Mouse (Mus musculus): ENCODE measurements at regions not wholly inside any gene's neighbourhood (a gene's known extent, or its start where the extent isn't known, plus 50 kb on each side); places are given as distances from the start of the nearest gene placed in this dataset.

DNA sequence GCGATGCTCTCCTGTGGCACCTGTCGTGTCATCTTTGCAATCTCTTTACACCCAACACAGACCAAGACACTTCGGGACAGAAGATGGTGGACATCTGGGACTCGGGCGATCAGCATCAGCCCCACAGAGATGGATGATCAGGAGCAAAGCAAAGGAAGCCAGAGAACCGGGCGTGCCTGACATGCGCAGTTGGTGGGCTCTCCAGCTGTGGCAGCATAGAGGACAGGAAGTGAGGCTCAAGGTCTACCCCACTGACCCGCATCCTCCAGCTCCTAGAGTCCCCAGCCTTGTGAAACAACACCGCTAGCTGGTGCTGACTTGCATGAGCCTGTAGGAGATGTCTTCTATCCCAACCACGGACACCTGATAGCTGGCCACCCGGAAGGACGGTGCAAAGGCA is 312.9 kb upstream of the Prox1 start:
- H3K27me3 ChIP-seq (ENCODE audit: control insufficient read depth): no peaks in the 10 kb centered on the region
- H3K4me1 ChIP-seq (ENCODE audit: control insufficient read depth): no peaks in the 10 kb centered on the region
- peaks cover 12% of the 10 kb centered on the region for H3K9me3 ChIP-seq (ENCODE audit: control insufficient read depth, low read length)
- H3K4me3 ChIP-seq (replicated peaks): no peak overlapping the region
- no peaks in the 10 kb centered on the region for H3K36me3 ChIP-seq (ENCODE audit: control insufficient read depth)
- TF ChIP-seq GATA1 (IDR thresholded peaks at IDR 0.05; ENCODE audit: low read length): no peak
- TF ChIP-seq TAL1 (IDR thresholded peaks at IDR 0.05; ENCODE audit: low read length): no peak

DNA sequence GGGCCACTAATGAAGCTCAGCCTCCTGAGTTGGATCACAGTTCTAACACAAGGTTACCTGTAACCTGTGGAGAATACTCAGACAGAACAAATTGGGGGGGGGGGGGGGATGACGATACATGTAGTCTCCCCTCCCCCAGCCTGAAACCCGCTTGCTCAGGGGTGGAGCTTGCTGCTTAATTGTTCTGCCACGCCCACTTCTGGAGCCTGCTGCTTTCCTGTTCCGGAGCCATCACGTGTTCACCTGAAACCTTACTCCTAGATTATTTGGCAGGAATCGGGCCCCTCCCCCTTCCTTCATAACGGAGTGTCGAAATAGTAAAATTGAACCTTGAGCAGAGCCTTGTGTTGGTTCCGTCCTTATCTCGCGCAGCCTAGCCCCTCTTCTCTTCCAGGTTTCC is 310.6 kb upstream of the Prox1 start:
- H3K27me3 ChIP-seq (ENCODE audit: control insufficient read depth): no peaks in the 10 kb centered on the region
- no peaks in the 10 kb centered on the region for H3K36me3 ChIP-seq (ENCODE audit: control insufficient read depth)
- no peak for TF ChIP-seq GATA1 (IDR thresholded peaks at IDR 0.05; ENCODE audit: low read length)
- TF ChIP-seq TAL1 (IDR thresholded peaks at IDR 0.05; ENCODE audit: low read length): no peak
- peaks cover 12% of the 10 kb centered on the region for H3K9me3 ChIP-seq (ENCODE audit: control insufficient read depth, low read length)
- no peak overlapping the region for H3K4me3 ChIP-seq (replicated peaks)
- H3K4me1 ChIP-seq (ENCODE audit: control insufficient read depth): no peaks in the 10 kb centered on the region

GRCm38 (mm10) chr1:190480601-190481000 is 310.1 kb upstream of the Prox1 start:
- Histone ChIP-seq H3K9me3 (ENCODE audit: control insufficient read depth, low read length) (peaks cover 12% of the 10 kb centered on the region), H3K36me3 (ENCODE audit: control insufficient read depth) (no peaks in the 10 kb centered on the region), H3K4me1 (ENCODE audit: control insufficient read depth) (no peaks in the 10 kb centered on the region), H3K4me3 (replicated peaks) (no peak overlapping the region), H3K27me3 (ENCODE audit: control insufficient read depth) (no peaks in the 10 kb centered on the region)
- TF ChIP-seq TAL1 (IDR thresholded peaks at IDR 0.05; ENCODE audit: low read length): no peak
- no peak for TF ChIP-seq GATA1 (IDR thresholded peaks at IDR 0.05; ENCODE audit: low read length)

DNA sequence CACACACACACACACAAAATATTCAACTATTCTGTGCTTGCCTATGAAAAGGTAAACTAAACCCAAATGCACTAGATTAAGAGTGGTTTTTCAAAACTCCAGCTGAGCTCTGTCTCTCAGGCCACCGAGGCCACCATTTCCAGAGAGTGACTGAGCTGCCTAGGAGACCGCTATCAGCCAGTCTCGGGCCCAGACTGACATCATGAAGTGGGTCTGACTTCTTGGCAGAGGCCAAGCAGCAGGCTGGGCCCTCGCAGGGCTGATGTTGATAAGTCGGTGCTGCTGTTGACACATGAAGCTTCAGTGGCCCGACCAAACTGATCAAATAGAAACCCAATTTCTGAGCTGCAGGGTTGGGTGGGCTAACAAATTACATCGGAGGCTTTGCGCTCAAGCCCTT is 302.2 kb upstream of the Prox1 start:
- Histone ChIP-seq H3K9me3 (ENCODE audit: control insufficient read depth, low read length) (peaks cover 7% of the 10 kb centered on the region), H3K4me3 (replicated peaks) (no peak overlapping the region), H3K4me1 (ENCODE audit: control insufficient read depth) (no peaks in the 10 kb centered on the region), H3K36me3 (ENCODE audit: control insufficient read depth) (no peaks in the 10 kb centered on the region), H3K27me3 (ENCODE audit: control insufficient read depth) (no peaks in the 10 kb centered on the region)
- TF ChIP-seq TAL1 (IDR thresholded peaks at IDR 0.05; ENCODE audit: low read length) (no peak), GATA1 (IDR thresholded peaks at IDR 0.05; ENCODE audit: low read length) (no peak)

- no peaks in the 10 kb centered on the region for H3K27me3 ChIP-seq (ENCODE audit: control insufficient read depth)
- H3K4me3 ChIP-seq (replicated peaks): no peak overlapping the region
- TF ChIP-seq GATA1 (IDR thresholded peaks at IDR 0.05; ENCODE audit: low read length) (no peak), TAL1 (IDR thresholded peaks at IDR 0.05; ENCODE audit: low read length) (no peak)
- peaks cover 7% of the 10 kb centered on the region for H3K9me3 ChIP-seq (ENCODE audit: control insufficient read depth, low read length)
- no peaks in the 10 kb centered on the region for H3K36me3 ChIP-seq (ENCODE audit: control insufficient read depth)
- H3K4me1 ChIP-seq (ENCODE audit: control insufficient read depth): no peaks in the 10 kb centered on the region
These were observed 299.8 kb upstream of the Prox1 start for GRCm38 (mm10) chr1:190470336-190470735.

DNA sequence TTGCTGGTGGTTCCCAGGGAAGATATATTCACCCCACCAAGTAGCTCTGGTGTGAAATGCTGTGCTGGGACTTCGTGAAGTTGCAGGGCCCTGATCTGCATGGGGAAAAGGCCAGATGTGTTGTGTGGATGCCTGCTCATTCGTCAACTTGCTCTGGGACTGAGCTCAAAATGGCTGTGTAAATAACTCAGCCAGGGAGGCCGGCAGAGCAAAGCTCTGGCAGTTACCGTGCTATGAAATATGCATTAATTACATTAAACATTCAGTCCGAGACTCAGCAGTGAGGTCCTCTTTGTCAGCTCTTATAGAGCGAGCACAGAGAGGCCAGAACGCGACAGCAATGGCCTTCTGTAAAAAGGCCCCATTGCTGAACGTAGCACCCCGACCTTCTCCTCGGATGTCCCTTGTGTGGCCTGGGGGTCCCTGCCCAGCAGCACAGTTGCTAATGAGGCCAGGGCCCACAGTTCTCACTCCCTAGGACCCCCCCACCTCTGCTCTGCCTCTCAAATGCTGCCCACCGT is 287.1 kb upstream of the Prox1 start:
- no peaks in the 10 kb centered on the region for H3K4me1 ChIP-seq (ENCODE audit: control insufficient read depth)
- no peaks in the 10 kb centered on the region for H3K9me3 ChIP-seq (ENCODE audit: control insufficient read depth, low read length)
- TF ChIP-seq TAL1 (IDR thresholded peaks at IDR 0.05; ENCODE audit: low read length) (no peak), GATA1 (IDR thresholded peaks at IDR 0.05; ENCODE audit: low read length) (no peak)
- no peaks in the 10 kb centered on the region for H3K36me3 ChIP-seq (ENCODE audit: control insufficient read depth)
- H3K4me3 ChIP-seq (replicated peaks): no peak overlapping the region
- no peaks in the 10 kb centered on the region for H3K27me3 ChIP-seq (ENCODE audit: control insufficient read depth)

DNA sequence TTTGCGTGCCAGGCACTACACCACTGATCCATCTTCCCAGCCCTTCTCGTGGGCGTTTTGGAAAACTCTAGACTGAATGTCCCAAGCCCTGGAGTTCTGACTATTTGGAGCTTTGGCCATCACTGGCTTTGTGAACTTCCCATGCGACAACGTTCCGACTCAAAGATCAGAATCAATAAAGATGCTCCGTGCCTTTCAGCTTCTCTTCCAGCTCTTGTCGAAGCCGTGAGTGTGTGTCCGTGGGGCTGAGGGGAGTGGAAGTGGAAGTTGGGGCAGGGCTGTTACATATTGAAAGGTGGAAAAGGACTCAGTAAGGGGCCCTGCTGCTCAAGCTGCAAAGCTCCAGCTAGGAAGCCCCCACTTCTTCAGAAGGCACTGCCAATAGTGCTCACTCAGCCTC is 283.0 kb upstream of the Prox1 start:
- Histone ChIP-seq H3K4me3 (replicated peaks) (no peak overlapping the region), H3K27me3 (ENCODE audit: control insufficient read depth) (no peaks in the 10 kb centered on the region), H3K9me3 (ENCODE audit: control insufficient read depth, low read length) (no peaks in the 10 kb centered on the region), H3K36me3 (ENCODE audit: control insufficient read depth) (no peaks in the 10 kb centered on the region), H3K4me1 (ENCODE audit: control insufficient read depth) (no peaks in the 10 kb centered on the region)
- no peak for TF ChIP-seq GATA1 (IDR thresholded peaks at IDR 0.05; ENCODE audit: low read length)
- no peak for TF ChIP-seq TAL1 (IDR thresholded peaks at IDR 0.05; ENCODE audit: low read length)

GRCm38 (mm10) chr1:190452115-190452842 is 281.8 kb upstream of the Prox1 start:
- no peak overlapping the region for H3K4me3 ChIP-seq (replicated peaks)
- H3K36me3 ChIP-seq (ENCODE audit: control insufficient read depth): no peaks in the 10 kb centered on the region
- H3K27me3 ChIP-seq (ENCODE audit: control insufficient read depth): no peaks in the 10 kb centered on the region; the same call in 1 of the 2 replicates
- TF ChIP-seq GATA1 (IDR thresholded peaks at IDR 0.05; ENCODE audit: low read length) (no peak), TAL1 (IDR thresholded peaks at IDR 0.05; ENCODE audit: low read length) (no peak)
- H3K4me1 ChIP-seq (ENCODE audit: control insufficient read depth): no peaks in the 10 kb centered on the region
- no peaks in the 10 kb centered on the region for H3K9me3 ChIP-seq (ENCODE audit: control insufficient read depth, low read length)

DNA sequence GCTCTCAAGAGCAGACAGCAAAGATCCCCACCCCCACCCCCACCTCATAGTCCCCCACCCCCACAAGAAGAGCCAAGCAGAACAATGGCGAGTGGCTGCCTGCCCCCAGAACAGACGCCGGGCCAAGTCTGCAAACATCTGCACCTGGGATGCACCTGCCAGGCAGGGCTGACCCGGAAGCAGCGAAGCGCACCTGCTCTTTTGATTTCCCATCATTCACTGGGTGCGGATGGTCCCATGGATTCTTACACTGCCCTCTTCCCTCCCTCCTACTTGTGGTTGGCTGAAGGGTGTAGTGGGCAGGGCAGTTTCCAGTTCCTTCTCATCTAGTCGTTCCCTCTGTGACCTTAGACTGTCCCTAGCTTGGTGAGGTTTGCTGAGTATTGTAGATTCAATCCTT is 277.7 kb upstream of the Prox1 start:
- no peaks in the 10 kb centered on the region; the same call in 1 of the 2 replicates for H3K9me3 ChIP-seq (ENCODE audit: control insufficient read depth, low read length)
- H3K27me3 ChIP-seq (ENCODE audit: control insufficient read depth): no peaks in the 10 kb centered on the region; the same call in 1 of the 2 replicates
- TF ChIP-seq GATA1 (IDR thresholded peaks at IDR 0.05; ENCODE audit: low read length) (no peak), TAL1 (IDR thresholded peaks at IDR 0.05; ENCODE audit: low read length) (no peak)
- no peaks in the 10 kb centered on the region for H3K4me1 ChIP-seq (ENCODE audit: control insufficient read depth)
- H3K36me3 ChIP-seq (ENCODE audit: control insufficient read depth): no peaks in the 10 kb centered on the region
- H3K4me3 ChIP-seq (replicated peaks): no peak overlapping the region

Measured in erythroblast, embryonic 14.5 days (primary cell).